Mouse (Mus musculus) adrenal gland, postnatal 4 days (tissue): ENCODE measurements around the gene Adam19. TPM values are rescaled to one million over a fixed set of nuclear protein-coding genes. Genes with fewer than 3 reads are reported as not detected.

Experiments used
- DNase-seq, 2 experiments: peaks; one replicate each; pipeline ENCODE4 v3.0.0; 2021 to 2022; ENCODE audit warnings: low spot score in 2 of 2, mixed read lengths in 2 of 2
- total RNA-seq, 2 experiments: library from RNA; stranded (reverse); gene quantifications; 2 replicates each; pipeline ENCODE4 v1.2.3; 2021

Adam19 gene
- total RNA-seq, 2 experiments from 2014 or later = 22.4 to 25.8 TPM

DNA sequence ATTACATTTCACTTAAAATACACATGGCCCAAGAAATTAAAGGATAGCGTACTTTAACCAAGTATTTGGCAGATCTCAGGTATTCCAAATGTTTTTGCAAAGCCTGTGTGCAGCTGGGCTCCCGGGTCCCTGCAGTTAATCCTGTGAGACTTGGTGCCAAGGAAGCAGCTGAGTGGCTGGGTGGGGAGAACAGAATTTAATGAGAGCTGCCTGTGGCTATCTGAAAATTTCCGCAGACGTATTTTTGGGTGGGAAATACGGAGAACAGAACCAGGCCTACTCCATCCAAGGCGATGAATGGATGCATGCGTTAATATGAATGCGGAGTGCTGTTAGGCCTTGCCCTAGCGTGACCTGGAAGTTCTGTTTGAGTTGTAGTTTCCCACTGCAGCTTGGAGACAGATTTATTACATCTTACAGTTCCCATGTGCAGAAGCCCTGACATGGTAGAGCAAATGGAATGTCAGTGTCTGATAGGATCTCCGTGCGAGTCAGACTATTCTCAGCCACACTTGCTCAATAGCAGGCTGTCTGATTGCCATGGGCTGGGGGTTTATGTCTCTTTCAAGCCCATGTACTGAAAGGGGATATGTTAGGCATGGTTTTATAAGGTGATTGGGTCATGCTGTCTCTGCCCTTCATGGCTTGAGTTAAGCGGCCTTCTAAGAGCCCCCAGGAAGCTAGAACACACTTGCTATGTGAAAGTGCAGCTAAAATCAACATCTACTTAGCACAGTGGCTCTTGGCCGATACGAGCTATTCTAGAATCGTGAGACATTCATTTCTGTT lies 17.5 kb downstream of the Adam19 start:
- no peak for DNase-seq

DNA sequence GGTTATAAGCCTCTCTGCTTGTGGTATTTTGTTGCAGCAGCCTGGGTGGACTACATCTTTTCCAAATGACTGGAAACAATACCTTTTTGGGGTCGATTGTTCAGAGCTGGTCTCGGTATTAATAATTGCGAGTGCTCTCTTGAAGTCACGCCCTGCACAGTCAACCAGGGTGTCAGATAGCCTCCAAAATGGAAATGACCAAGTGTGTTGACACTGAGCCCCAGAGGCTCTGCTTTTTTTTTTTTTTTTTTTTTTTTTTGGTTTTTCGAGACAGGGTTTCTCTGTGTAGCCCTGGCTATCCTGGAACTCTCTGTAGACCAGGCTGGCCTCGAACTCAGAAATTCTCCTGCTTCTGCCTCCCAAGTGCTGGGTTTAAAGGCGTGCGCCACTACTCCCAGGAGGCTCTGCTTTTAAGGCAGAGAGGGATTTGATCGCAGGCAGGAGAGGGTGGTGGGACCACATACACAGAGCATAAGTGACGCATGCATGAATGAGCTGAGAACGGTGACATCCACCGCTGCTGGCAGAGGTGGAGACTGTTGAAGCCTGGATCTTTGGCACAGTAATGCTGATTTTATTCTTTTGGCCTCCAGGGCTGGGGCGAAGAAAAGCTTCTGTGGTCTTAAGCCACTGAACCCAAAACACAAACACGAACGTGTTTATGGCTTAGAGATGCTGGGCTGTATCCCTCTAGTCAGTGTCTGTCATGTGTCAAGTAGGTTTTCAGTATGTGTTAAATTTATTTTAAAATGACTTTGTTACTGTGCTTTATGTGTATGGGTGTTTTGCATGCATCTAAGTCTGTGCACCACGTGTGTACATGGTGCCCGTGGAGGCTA lies 18.3 kb downstream of the Adam19 start:
- DNase-seq = no peak

DNA sequence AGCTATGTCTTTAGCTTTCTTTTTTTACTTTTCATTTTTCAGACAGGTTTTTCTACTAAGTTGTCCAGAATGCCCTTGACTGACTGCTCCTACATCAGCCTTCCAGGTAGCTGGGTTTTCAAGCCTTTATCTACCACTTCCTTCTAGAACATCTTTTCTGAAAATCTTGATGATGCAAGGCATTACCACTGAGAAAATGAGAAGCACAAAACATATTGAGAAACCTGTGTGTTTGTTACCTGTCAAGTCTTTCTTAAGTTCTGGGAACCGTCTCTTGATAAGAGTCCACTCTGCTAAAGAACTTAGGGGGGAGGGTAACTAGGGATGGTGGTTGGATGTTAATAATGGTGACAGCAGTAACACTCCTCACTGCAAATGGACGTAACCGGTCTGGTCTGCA lies 19.7 kb downstream of the Adam19 start:
- DNase-seq = no peak

DNA sequence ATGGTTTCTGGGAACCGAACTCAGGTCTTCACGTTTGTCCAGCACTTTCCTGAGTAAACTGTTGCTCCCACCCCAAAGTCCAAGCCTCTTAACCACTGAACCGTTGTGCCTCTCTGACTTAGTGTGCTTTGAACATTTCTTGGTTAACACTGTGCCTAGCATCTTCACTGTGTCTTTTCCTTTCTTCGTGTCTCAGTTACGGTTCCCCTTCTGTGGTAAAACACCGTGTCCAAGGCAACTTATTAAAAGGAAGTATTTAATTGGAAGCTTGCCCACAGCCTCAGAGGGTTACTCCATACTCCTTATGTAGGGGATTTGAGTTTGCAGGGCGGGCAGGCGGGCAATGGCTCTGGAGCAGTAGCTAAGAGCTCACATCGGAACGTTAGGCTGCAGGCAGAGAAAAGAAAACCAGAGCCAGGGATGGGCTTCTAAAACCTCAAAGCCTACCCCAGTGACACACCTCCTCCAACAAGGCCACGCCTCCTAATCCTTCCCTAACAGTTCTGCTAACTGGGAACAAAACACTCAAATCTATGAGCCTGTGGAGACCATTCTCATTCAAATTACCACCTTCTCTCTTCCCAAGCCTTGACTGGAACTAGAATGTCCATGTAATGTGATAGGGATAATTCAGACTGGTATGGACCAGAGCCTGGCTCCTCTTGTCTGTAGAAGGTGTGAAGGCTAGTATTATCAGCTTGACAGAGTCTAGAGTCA lies 20.8 kb downstream of the Adam19 start:
- no peak for DNase-seq

DNA sequence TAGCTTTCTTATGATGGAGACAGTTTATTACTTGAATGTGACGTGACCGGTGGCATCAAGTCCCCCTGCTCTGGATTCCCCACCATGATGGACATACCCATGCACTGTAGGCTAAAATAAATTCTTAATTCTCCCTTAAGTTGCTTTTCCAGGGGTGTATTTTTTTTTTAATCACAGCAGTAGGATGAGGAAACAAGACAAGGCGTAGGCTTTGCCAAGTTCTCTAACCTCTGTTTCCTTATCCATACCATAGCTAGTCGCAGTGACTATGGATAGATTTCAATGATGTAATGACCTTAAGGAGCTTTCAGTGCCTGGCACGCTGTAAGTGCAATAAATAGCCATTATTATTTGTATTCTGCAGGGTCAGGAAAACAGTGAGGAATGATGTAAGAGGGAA lies 21.5 kb downstream of the Adam19 start:
- DNase-seq = no peak

DNA sequence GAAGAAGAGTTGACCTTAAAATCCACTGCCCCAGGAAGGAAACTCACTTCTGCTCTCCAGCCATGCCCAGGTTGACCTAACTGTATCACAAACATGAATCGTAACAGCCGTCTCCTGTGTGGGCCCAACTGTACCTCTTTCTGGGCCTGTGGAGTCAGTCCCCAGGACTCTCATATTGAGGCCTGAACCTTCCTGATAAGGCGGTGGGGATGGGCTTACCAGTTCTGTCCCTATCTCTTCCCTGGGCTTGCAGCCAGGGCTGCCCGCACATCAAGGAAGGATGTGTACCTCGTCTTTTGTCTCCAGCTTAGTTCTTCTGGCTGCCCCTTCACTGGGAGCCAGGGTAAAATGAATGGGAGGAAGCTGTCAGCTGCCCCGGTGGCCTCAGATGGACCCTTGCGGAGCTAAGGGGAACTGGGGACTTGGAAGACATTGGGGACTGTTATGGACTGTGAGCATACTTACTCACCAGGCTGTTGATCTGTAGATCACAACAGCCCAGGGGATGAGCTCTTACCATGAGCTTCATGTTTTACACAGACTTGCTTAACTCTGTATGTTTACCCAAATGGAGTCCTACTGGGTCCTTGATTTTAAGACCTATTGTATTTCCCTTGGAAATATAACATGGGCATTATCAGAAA lies 22.1 kb downstream of the Adam19 start:
- DNase-seq = no peak

DNA sequence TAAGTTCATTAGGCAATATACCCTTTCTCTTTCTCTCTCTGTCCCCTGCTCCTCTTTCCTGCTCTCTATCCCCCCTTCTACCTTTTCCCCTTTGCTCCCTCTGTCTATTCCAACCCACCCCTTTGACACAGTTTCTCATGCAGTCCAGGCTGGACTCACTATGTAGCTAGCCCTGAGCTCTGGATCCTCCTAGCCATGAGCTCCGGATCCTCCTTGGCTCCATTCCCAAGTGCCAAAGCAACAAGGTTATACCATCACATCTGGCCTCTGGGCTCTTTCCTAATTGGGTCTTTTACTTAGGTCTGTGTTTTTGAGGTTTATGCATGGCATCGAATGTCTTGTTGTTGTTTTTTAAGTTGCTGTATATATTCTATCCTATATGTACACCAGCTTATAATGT lies 25.3 kb downstream of the Adam19 start:
- DNase-seq = no peak

DNA sequence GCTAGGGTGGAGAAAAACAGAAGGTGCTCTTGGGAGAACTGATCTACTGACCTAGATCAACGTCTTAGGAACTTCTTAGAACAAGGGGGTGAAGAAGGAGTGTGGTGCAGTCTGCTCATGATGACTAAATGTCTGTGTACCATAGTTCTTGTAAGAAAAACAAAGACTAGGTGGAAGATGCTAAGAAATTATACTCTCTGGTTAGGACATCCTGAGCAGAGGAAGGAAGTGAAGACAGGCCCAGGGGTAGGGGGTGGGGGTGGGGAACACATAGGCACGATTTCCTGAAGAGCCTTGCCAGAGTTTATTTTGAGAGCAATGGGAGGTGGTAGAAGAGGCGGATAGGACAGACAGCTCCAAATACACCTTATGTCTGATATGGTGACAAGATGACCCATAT lies 27.6 kb downstream of the Adam19 start:
- DNase-seq = no peak

DNA sequence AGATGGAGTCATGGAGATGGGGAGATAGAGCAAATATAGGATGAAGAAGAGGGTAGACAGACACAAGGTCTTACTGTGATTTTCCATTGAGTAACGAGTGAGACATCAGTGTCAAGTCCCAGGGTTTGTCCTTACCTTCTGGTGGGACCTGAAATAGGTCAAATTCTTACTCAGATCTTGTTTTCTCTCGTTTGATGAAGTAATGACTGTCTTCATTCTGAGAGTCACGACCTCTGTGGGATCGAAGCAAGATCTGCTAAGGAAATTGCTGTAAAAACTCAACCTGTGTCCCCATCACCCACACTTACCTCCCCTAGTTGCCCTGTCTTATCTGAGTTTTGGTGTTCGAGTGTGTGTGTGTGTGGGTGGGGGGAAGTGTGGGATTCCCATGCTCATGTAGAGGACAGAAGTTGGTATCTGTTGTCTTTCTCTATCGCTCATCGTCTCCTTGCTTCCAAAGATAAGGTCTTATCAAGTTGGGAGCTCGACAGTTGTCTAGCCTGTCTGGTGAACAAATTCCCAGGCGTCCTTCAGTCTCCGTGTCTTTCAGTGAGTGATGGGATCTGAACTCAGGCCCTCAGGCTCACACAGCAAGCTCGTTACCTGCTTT lies 28.1 kb downstream of the Adam19 start:
- DNase-seq = no peak

DNA sequence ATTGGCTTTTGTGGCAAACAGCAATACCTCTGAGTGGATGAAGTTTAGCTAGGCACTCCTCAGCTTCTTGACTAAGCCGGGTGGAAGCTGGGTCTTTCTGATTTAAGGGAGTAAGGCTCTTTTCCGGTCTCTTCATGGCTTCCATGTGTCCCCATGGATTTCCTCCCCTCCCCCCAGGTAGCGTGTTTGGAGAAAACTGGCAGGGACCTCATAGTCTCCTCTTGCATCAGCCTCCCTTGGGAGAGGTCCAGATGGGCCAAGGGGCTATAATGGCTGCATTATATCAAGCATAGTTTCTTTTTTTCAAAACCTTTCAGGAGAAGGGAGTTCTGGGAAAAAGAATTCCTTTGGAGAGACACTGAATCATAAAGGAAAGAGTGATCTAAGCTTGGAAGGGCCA lies 28.8 kb downstream of the Adam19 start:
- DNase-seq = no peak

DNA sequence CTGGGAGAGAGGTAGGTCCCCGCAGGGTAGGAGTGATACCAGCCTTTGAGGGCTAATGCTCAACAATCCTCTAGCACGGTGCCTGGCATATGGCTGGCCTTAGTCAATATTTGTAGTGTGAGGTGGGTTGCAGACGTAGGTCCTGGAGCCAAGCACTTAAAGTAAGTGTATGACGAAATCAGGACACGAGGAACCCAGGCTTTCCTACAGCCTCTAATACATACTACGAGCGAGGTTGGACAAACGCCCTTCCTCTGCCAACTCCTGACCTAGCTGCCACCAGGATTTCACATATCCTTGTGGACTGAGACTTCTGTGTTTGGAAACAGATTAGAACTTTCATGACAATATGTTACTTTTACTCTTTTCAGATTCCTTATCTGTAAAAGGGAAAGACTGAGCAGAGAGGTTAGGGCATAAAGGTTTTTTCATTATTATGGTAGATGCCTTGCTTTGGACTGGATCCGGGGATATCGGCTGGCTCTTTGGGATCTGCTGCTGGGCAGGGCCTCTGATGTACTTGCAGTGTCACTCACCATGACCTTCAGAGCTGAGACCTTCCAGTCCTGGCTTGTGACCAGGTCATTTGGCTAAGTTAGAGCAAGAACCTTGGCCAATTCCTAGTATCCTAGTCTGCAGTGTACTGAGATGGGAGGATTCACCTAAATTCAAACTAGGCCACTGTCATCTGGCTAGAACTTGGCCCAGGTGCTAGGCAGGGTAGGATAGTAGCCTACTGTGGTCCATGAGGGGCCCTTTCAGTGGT lies 29.8 kb downstream of the Adam19 start:
- DNase-seq = no peak

DNA sequence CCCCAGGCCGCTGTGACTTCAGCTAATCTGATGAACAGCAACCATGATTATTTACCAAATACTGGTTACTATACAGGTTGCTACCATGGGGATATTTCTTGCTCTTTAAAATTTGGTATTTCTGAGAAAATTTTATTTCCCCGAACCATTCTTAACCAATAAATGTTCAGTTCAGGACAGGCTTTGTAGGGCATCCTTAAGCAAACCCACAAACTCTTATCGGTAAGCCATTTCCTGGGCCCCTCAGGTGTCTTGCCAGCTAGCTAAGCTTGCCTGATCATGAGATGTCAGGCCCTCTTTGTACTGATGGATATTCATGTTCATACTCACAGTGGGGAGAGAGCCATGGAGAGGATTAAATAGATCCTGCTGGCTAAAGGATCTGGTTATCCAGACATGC lies 30.7 kb downstream of the Adam19 start:
- no peak for DNase-seq

DNA sequence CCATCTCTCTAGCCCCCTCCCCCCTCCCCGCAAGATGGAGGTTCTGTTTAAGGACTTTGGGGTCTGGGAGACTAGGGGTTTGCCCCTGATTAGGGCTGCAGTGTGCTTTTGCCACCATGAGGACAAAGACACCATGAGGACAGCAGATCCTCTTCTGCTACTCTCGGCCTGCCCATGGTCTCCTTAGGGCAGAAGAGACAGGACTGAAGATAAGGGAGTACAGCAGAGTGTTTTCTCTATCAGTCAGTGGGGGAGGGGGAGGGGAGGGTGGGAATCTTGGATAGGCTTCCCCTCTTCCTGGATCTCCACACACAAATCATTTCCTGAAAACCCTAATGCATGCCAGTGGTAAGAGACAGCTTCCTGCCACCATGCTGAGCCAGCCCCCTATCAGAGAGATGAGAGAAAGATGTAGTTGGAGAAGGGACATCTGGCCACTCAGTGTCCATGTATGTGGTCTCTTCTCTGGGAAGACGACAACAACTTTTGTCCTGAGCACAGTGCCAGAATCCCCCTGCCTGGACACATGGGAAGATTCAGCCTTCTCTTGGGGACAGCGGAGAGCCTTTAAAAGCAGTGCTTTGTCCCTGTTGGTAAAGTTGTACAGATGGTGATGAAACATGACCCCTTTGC lies 33.4 kb downstream of the Adam19 start:
- DNase-seq = no peak

DNA sequence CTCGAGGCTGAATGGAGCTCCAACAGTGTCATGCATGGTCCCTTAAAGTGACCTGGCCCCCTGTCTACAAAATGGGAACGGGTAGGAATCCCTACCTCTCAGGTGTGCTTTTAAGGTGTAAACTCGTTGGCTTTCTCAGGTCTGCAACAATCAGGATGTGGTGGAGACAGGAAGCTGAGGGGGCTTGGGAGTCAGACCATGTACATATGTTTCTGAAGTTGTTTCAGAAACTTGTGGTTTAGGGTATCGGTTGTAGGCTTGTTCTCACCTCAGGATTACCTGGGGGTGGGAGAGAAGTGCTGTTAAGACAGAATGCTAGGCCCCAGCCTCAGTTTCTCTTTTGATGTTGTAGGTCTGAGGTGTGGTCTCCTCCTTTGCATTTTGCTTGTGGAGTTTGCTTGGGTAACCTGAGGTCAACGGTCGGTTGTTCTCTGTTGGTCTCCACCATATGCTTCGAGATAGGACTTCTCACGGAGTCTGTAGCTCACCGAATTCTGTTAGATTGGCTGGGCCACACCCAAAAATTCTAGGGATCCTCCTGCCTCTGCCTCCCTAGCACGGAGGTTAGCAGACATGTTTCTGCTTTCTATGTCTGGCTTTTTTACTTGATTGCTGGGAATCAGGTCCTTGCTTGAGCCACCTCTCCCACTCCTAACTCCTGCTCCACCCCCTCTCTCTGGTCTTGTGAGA lies 34.4 kb downstream of the Adam19 start:
- DNase-seq = no peak

DNA sequence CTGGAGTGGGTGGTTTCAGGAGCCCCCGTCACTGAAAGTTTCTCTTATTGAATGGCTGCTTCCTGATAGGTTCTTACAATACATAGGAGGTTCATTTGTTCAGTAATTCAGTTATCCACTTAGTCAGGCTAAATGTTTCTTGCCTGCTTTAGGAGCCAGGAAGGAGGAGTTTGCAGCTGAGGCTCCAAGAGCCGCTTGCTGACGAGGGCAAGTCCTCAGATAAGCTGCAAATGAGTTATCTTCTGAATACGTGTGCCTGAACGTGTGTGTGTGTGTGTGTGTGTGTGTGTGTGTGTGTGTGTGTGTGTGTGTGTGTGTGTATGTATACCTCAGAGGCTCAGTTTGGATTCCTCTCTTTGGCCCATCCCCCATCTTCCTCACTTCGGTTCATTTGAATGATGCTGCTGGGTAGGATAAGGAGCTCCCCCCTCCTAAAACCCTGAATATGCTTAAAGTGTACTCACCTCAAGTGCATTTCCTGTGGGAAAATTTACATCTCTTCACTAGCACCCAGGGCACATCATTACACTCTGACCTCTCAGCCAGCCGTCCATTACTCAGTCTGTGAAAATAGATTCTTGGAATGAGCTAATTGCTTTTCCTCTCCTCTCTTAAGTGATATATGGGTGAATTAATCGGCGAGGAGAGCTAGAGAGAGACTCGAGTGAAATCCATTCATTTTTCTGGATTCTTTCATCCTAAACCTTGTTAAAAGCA lies 35.3 kb downstream of the Adam19 start:
- no peak for DNase-seq

DNA sequence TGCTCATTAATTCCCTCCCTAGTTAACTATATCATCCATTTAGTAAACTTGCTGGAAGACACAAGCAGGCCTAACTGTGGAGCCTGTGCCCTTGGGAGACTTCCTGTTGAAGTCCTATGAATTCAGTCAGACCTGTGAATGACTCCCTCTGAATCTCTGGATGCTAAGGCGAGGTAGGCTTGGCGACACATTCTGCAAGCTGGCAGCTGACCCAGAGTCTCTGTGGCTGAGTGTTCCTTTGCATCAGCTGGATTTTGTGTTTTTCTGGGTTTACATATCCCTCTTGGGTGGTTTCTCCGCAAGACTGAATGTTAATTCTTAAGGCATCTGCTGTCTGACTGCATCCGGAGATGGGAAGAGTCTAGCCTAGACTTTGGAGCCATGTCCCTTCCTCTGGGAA lies 36.3 kb downstream of the Adam19 start:
- no peak for DNase-seq

DNA sequence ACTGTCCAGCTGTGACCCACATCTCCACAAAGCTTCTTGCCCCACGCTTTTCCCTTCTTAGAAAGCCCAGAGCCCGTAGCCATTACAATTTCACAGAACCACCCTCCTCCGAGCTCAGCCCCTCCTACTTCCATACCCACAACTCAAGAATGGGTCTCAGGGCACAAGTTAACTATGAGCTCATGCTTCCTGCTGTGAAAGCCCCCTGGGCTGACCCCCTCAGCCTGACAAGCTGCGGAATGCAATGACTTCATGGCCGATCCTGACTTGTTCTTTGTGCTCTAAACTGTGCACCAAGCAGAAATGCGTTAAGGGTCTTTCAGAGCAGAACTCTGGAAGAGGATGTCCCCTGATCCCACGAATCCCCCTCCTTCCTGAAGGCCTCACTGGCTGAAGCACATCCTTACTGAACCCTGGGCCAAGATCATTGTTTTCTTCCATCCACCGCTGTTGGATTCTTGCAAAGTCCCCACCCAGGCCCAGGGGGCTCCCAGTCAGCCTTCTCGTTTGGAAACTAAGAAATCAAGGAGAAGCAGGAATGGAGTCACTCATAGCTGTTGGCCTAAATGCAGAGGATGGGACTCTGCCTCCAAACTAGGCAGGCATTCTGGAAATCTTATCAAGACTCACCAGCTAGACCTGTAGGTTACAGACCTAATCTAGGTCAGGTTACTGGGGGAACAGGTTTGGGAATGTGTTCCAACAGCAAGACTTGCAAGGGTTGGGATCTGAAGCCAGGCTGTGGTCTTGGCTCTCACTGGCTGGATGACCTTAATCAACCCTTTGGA lies 39.9 kb downstream of the Adam19 start:
- DNase-seq = no peak

DNA sequence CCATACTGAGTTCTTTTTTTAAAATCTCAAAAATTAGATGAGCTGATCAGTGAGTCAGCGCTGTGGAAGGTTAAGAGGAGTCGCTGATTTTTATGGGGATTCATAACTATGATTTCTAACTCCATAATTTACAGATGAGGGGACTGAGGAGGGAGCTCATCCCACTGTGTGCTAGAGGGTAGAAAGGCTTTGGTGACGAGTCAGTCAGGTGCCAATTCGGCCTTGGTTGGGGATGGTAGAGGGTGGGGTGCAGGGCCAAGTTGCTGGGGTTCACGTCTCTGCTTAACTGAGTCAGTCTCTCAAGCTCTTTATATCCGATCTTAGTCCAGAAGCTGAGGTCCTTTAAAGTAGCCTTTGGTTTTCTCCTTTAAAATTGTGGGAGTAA lies 40.5 kb downstream of the Adam19 start:
- no peak for DNase-seq
